Mouse (Mus musculus) c-Kit-positive CD71-positive TER-119-negative erythroid progenitor cells, embryonic 14.5 days (primary cell): ENCODE data around the gene Elovl6.

Experiments
- DNase-seq: peaks from one replicate; pipeline ENCODE4 v3.0.0-alpha.2; 2013; ENCODE audit warnings: low read depth

Gene Elovl6

GRCm38 (mm10) chr3:129532180-129532864, at the start of gene Elovl6:
Gene Elovl6 (plus strand): TSS chr3:129532355.
- DNase-seq = peak; percentile 47

GRCm38 (mm10) chr3:129488774-129489173, 43.4 kb upstream of the Elovl6 start:
- DNase-seq = no peak

GRCm38 (mm10) chr3:129494123-129494522, 38.0 kb upstream of the Elovl6 start:
- no peak for DNase-seq

- no peak for DNase-seq
Observed at GRCm38 (mm10) chr3:129494731-129495130, 37.4 kb upstream of the Elovl6 start.

GRCm38 (mm10) chr3:129503781-129504180, 28.4 kb upstream of the Elovl6 start:
- DNase-seq = no peak

GRCm38 (mm10) chr3:129504928-129505327, 27.2 kb upstream of the Elovl6 start:
- no peak for DNase-seq

- no peak for DNase-seq
Observed at GRCm38 (mm10) chr3:129507736-129508135, 24.4 kb upstream of the Elovl6 start.

GRCm38 (mm10) chr3:129508571-129508970, 23.6 kb upstream of the Elovl6 start:
- DNase-seq = no peak

GRCm38 (mm10) chr3:129509725-129510124, 22.4 kb upstream of the Elovl6 start:
- no peak for DNase-seq

- DNase-seq = no peak
Observed at GRCm38 (mm10) chr3:129515863-129516436, 16.2 kb upstream of the Elovl6 start.

- DNase-seq = no peak
Observed at GRCm38 (mm10) chr3:129520499-129520898, 11.7 kb upstream of the Elovl6 start.

GRCm38 (mm10) chr3:129523456-129524143, 8.6 kb upstream of the Elovl6 start:
- DNase-seq = no peak

GRCm38 (mm10) chr3:129527046-129527445, 5.1 kb upstream of the Elovl6 start:
- DNase-seq = no peak

- DNase-seq = no peak
Observed at GRCm38 (mm10) chr3:129529311-129529710, 2.8 kb upstream of the Elovl6 start.

- no peak for DNase-seq
Observed at GRCm38 (mm10) chr3:129530461-129530860, 1.7 kb upstream of the Elovl6 start.

- peak; percentile 39 for DNase-seq
Observed at GRCm38 (mm10) chr3:129532865-129533742, 949 bp downstream of the Elovl6 start.

GRCm38 (mm10) chr3:129533743-129534530, 1.8 kb downstream of the Elovl6 start:
- peak; percentile 22 for DNase-seq

GRCm38 (mm10) chr3:129535444-129535843, 3.3 kb downstream of the Elovl6 start:
- peak; percentile 46 for DNase-seq

- DNase-seq = peak; percentile 96
Observed at GRCm38 (mm10) chr3:129536109-129536508, 4.0 kb downstream of the Elovl6 start.

GRCm38 (mm10) chr3:129537954-129538353, 5.8 kb downstream of the Elovl6 start:
- no peak for DNase-seq

- DNase-seq = no peak
Observed at GRCm38 (mm10) chr3:129540882-129541281, 8.7 kb downstream of the Elovl6 start.
